Mouse (Mus musculus) E14TG2a.4 (cell line): Measurements from ENCODE around the gene Uap1l1.

Source experiments
- H3K27me3 ChIP-seq: 2 replicates; pipeline ENCODE4 v1.6.1; 2014; ENCODE audit warnings: low read length, control low read depth; ENCODE audit not compliant: insufficient read depth
- H3K36me3 ChIP-seq: 2 replicates; pipeline ENCODE4 v1.6.1; 2014; ENCODE audit warnings: low read length, control low read depth; ENCODE audit not compliant: insufficient read depth
- H3K4me1 ChIP-seq: replicated peaks from 2 replicates; pipeline ENCODE4 v1.6.1; 2014; ENCODE audit warnings: low read depth, low read length, control low read depth
- H3K4me3 ChIP-seq: replicated peaks from 2 replicates; pipeline ENCODE4 v1.5.1; 2014; ENCODE audit warnings: mild to moderate bottlenecking, low read length
- H3K9me3 ChIP-seq: 2 replicates; pipeline ENCODE4 v1.6.1; 2014; ENCODE audit warnings: low read length, control low read depth
- CTCF ChIP-seq: conservative IDR thresholded peaks from 2 replicates; pipeline ENCODE4 v1.5.1; 2014; ENCODE audit warnings: low read length
- NANOG ChIP-seq: IDR thresholded peaks from 2 replicates; pipeline ENCODE4 v1.6.1; 2014; ENCODE audit warnings: borderline replicate concordance, low read length, mixed read lengths
- POU5F1 ChIP-seq: IDR thresholded peaks from 2 replicates; pipeline ENCODE4 v1.6.1; 2014; ENCODE audit warnings: low read length, borderline replicate concordance

Uap1l1 gene

GRCm38 (mm10) chr2:25310180-25310579 lies 55.3 kb downstream of the Uap1l1 start:
- Histone ChIP-seq H3K36me3 (peaks cover 40% of the 10 kb centered on the region), H3K27me3 (peaks cover 73% of the 10 kb centered on the region), H3K9me3 (no peaks in the 10 kb centered on the region), H3K4me3 (peak overlapping the region; percentile 86), H3K4me1 (peaks cover 49% of the 10 kb centered on the region)
- no peak for TF ChIP-seq NANOG
- no peak for TF ChIP-seq CTCF
- TF ChIP-seq POU5F1: no peak
